Mouse (Mus musculus): Measurements from ENCODE around the gene Mrtfb. TPM values are rescaled to one million over a fixed set of nuclear protein-coding genes. Genes with fewer than 3 reads are reported as not detected.

Gene Mrtfb
- polyA plus RNA-seq, 1 experiment from 2014 or later: 21.8 TPM

- no peaks in the 10 kb centered on the region for H3K9me3 ChIP-seq (ENCODE audit: low read length)
- TF ChIP-seq EP300 (IDR thresholded peaks at IDR 0.05): no peak
- TF ChIP-seq CTCF (IDR thresholded peaks at IDR 0.05): no peak
- H3K27me3 ChIP-seq (replicated peaks; ENCODE audit: insufficient read depth, low read length): no peaks in the 10 kb centered on the region
- no peak overlapping the region for H3K4me2 ChIP-seq (replicated peaks; ENCODE audit: low read depth, low read length)
- no peak overlapping the region for H3K9ac ChIP-seq (replicated peaks; ENCODE audit: low read depth)
- no peak overlapping the region for H3K27ac ChIP-seq (ENCODE audit: low read length)
- 86% methylated on average over 4 of the region's 4 CpGs for WGBS
- no peak for ATAC-seq
- DNase-seq (ENCODE audit: low spot score): no peak
- no peaks in the 10 kb centered on the region for H3K36me3 ChIP-seq (ENCODE audit: insufficient read depth, low read length)
- no peaks in the 10 kb centered on the region for H3K4me1 ChIP-seq (ENCODE audit: insufficient read depth, low read depth, low read length)
- no peak overlapping the region for H3K4me3 ChIP-seq (ENCODE audit: low read depth, low read length)
Measured at GRCm38 (mm10) chr16:13451991-13452390, 195.7 kb downstream of the Mrtfb start.

- WGBS: 89% methylated on average over 7 of the region's 7 CpGs
Measured at GRCm38 (mm10) chr16:13452661-13453060, 196.4 kb downstream of the Mrtfb start.

GRCm38 (mm10) chr16:13454026-13454600 lies 197.8 kb downstream of the Mrtfb start:
- TF ChIP-seq EP300 (IDR thresholded peaks at IDR 0.05): no peak
- TF ChIP-seq CTCF (IDR thresholded peaks at IDR 0.05): no peak
- H3K27ac ChIP-seq (ENCODE audit: low read length): no peak overlapping the region
- H3K9ac ChIP-seq (replicated peaks; ENCODE audit: low read depth): no peak overlapping the region
- H3K4me2 ChIP-seq (replicated peaks; ENCODE audit: low read depth, low read length): no peak overlapping the region
- H3K4me1 ChIP-seq (ENCODE audit: insufficient read depth, low read depth, low read length): no peaks in the 10 kb centered on the region
- DNase-seq (ENCODE audit: low spot score) (no peak), ATAC-seq (no peak)
- no peak overlapping the region for H3K4me3 ChIP-seq (ENCODE audit: low read depth, low read length)
- H3K9me3 ChIP-seq (ENCODE audit: low read length): no peaks in the 10 kb centered on the region
- no peaks in the 10 kb centered on the region for H3K27me3 ChIP-seq (replicated peaks; ENCODE audit: insufficient read depth, low read length)
- no peaks in the 10 kb centered on the region for H3K36me3 ChIP-seq (ENCODE audit: insufficient read depth, low read length)
- 55% methylated on average over 10 of the region's 10 CpGs for WGBS

More at GRCm38 (mm10) chr16:13452661-13453060, 196.4 kb downstream of the Mrtfb start:
- no peak for ATAC-seq
- Histone ChIP-seq H3K9me3 (ENCODE audit: low read length) (no peaks in the 10 kb centered on the region), H3K27ac (ENCODE audit: low read length) (no peak overlapping the region), H3K4me3 (ENCODE audit: low read depth, low read length) (no peak overlapping the region), H3K27me3 (replicated peaks; ENCODE audit: insufficient read depth, low read length) (no peaks in the 10 kb centered on the region), H3K4me1 (ENCODE audit: insufficient read depth, low read depth, low read length) (no peaks in the 10 kb centered on the region), H3K4me2 (replicated peaks; ENCODE audit: low read depth, low read length) (no peak overlapping the region), H3K36me3 (ENCODE audit: insufficient read depth, low read length) (no peaks in the 10 kb centered on the region), H3K9ac (replicated peaks; ENCODE audit: low read depth) (no peak overlapping the region)
- TF ChIP-seq EP300 (IDR thresholded peaks at IDR 0.05): no peak
- no peak for TF ChIP-seq CTCF (IDR thresholded peaks at IDR 0.05)
- DNase-seq (ENCODE audit: low spot score): no peak

GRCm38 (mm10) chr16:13455560-13455959 lies 199.3 kb downstream of the Mrtfb start:
- no peaks in the 10 kb centered on the region for H3K36me3 ChIP-seq (ENCODE audit: insufficient read depth, low read length)
- no peak overlapping the region for H3K27ac ChIP-seq (ENCODE audit: low read length)
- ATAC-seq (no peak), DNase-seq (ENCODE audit: low spot score) (no peak)
- TF ChIP-seq EP300 (IDR thresholded peaks at IDR 0.05): no peak
- no peak for TF ChIP-seq CTCF (IDR thresholded peaks at IDR 0.05)
- H3K27me3 ChIP-seq (replicated peaks; ENCODE audit: insufficient read depth, low read length): no peaks in the 10 kb centered on the region
- no peak overlapping the region for H3K4me2 ChIP-seq (replicated peaks; ENCODE audit: low read depth, low read length)
- H3K4me3 ChIP-seq (ENCODE audit: low read depth, low read length): no peak overlapping the region
- H3K4me1 ChIP-seq (ENCODE audit: insufficient read depth, low read depth, low read length): no peaks in the 10 kb centered on the region
- no peaks in the 10 kb centered on the region for H3K9me3 ChIP-seq (ENCODE audit: low read length)
- no peak overlapping the region for H3K9ac ChIP-seq (replicated peaks; ENCODE audit: low read depth)

- Histone ChIP-seq H3K27ac (ENCODE audit: low read length) (no peak overlapping the region), H3K36me3 (ENCODE audit: insufficient read depth, low read length) (no peaks in the 10 kb centered on the region), H3K4me2 (replicated peaks; ENCODE audit: low read depth, low read length) (no peak overlapping the region), H3K9me3 (ENCODE audit: low read length) (no peaks in the 10 kb centered on the region), H3K27me3 (replicated peaks; ENCODE audit: insufficient read depth, low read length) (no peaks in the 10 kb centered on the region), H3K4me3 (ENCODE audit: low read depth, low read length) (no peak overlapping the region), H3K4me1 (ENCODE audit: insufficient read depth, low read depth, low read length) (no peaks in the 10 kb centered on the region; the same call in 1 of the 2 replicates), H3K9ac (replicated peaks; ENCODE audit: low read depth) (no peak overlapping the region)
- ATAC-seq (no peak), DNase-seq (ENCODE audit: low spot score) (no peak)
- no peak for TF ChIP-seq CTCF (IDR thresholded peaks at IDR 0.05)
- TF ChIP-seq EP300 (IDR thresholded peaks at IDR 0.05): no peak
Measured at GRCm38 (mm10) chr16:13458556-13458955, 202.3 kb downstream of the Mrtfb start.

- DNase-seq (ENCODE audit: low spot score): no peak
Measured at GRCm38 (mm10) chr16:13460071-13460470, 203.8 kb downstream of the Mrtfb start.

More at GRCm38 (mm10) chr16:13460071-13460470, 203.8 kb downstream of the Mrtfb start:
- Histone ChIP-seq H3K27me3 (replicated peaks; ENCODE audit: insufficient read depth, low read length) (no peaks in the 10 kb centered on the region), H3K9ac (replicated peaks; ENCODE audit: low read depth) (no peak overlapping the region), H3K4me1 (ENCODE audit: insufficient read depth, low read depth, low read length) (no peaks in the 10 kb centered on the region; the same call in 1 of the 2 replicates), H3K9me3 (ENCODE audit: low read length) (no peaks in the 10 kb centered on the region), H3K36me3 (ENCODE audit: insufficient read depth, low read length) (no peaks in the 10 kb centered on the region), H3K4me2 (replicated peaks; ENCODE audit: low read depth, low read length) (no peak overlapping the region), H3K4me3 (ENCODE audit: low read depth, low read length) (no peak overlapping the region), H3K27ac (ENCODE audit: low read length) (no peak overlapping the region)
- WGBS: 52% methylated on average over 1 of the region's 1 CpGs
- TF ChIP-seq CTCF (IDR thresholded peaks at IDR 0.05) (no peak), EP300 (IDR thresholded peaks at IDR 0.05) (no peak)
- ATAC-seq: no peak

Measured in lung, postnatal 0 days (tissue).